In the genomic region with DNA sequence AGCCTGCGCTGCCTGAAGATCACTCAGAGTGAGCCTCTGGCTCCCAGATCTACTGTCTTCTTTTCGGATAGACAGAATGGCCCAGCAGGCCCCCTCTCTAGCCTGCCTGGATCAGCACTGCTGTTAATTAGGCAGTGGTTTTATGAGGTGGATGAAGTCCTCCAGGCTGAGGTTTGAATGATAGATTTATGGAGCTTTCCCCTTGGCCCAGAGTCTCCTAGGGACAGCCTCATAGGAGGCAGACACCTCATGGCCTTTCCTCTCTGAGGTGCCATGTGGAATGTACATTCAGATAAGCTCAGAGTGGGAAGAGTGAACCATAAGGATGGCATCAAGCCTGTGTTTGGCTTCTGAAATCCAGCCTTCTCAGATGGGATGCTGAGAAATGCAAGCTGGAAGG, we compare ENCODE assay signal across 22 mouse cellular contexts.
A peak's percentile ranks its signal among the peaks of the same experiment; 100 is the strongest.
DNase-seq lines count a peak whose midpoint lies in the region; ATAC-seq lines count a peak whose summit lies in the region.
"Had no signal": no experiment of that assay in that cellular context is flagged by ENCODE, and none has a peak within 500 bp of the region (broad histone marks: within the 10 kb centered on the region; RNA-seq: fewer than 3 reads in every experiment).

No protein-coding gene starts in this region.

- H3K9me3 ChIP-seq in kidney, embryonic 15.5 days (replicated peaks): no peaks in the 10 kb centered on the region
- no peaks in the 10 kb centered on the region for H3K9me3 ChIP-seq in limb, embryonic 12.5 days
- H3K9me3 ChIP-seq: embryonic facial prominence, embryonic 12.5 days; embryonic facial prominence, embryonic 15.5 days; heart, embryonic 10.5 days; hindbrain, embryonic 12.5 days; hindbrain, embryonic 15.5 days had no signal

- 35% methylated on average over 2 of the region's 2 CpGs for WGBS in kidney, embryonic 15.5 days
- WGBS in limb, embryonic 12.5 days: 4% methylated on average over 2 of the region's 2 CpGs

- H3K4me2 ChIP-seq in kidney, embryonic 15.5 days: no peak overlapping the region
- H3K4me2 ChIP-seq in limb, embryonic 12.5 days: no peak overlapping the region
- H3K4me2 ChIP-seq: embryonic facial prominence, embryonic 12.5 days; embryonic facial prominence, embryonic 15.5 days; hindbrain, embryonic 12.5 days; hindbrain, embryonic 15.5 days had no signal

- H3K27me3 ChIP-seq in kidney, embryonic 15.5 days: no peaks in the 10 kb centered on the region
- 0 out of 2 replicates have a peak, but pooled peaks cover 6% of the 10 kb centered on the region for H3K27me3 ChIP-seq in limb, embryonic 12.5 days
- H3K27me3 ChIP-seq: embryonic facial prominence, embryonic 12.5 days; embryonic facial prominence, embryonic 15.5 days; hindbrain, embryonic 12.5 days; hindbrain, embryonic 15.5 days had no signal

- no peak overlapping the region for H3K9ac ChIP-seq in kidney, embryonic 15.5 days
- no peak overlapping the region for H3K9ac ChIP-seq in limb, embryonic 12.5 days (replicated peaks)
- H3K9ac ChIP-seq: embryonic facial prominence, embryonic 12.5 days; embryonic facial prominence, embryonic 15.5 days; forebrain, postnatal 0 days; hindbrain, embryonic 12.5 days; hindbrain, embryonic 15.5 days had no signal

- no peak overlapping the region for H3K4me3 ChIP-seq in kidney, embryonic 15.5 days (replicated peaks)
- H3K4me3 ChIP-seq in limb, embryonic 12.5 days (replicated peaks): no peak overlapping the region
- H3K4me3 ChIP-seq: embryonic facial prominence, embryonic 12.5 days; embryonic facial prominence, embryonic 15.5 days; heart, adult 2 months; heart, embryonic 10.5 days; hindbrain, embryonic 12.5 days; hindbrain, embryonic 15.5 days had no signal

- 0 out of 2 replicates have a peak, but pooled peaks have one; percentile 43 for ATAC-seq in kidney, embryonic 15.5 days (replicated peaks; ENCODE audit: low FRiP score)
- ATAC-seq in limb, embryonic 12.5 days (ENCODE audit: insufficient number of reproducible peaks, insufficient read depth, low FRiP score, low TSS enrichment, low read depth): no peak
- ATAC-seq: CD4-positive, CD25-positive, alpha-beta regulatory T cell, adult 4 months; forebrain, embryonic 14.5 days; forebrain, postnatal 0 days had no signal

- DNase-seq in kidney, postnatal 25 days: no peak
- DNase-seq in kidney, postnatal 4 days: peak; percentile 4 to 21
- DNase-seq in kidney, adult 9 months: no peak
- DNase-seq in spleen, postnatal 4 days (ENCODE audit: low spot score in 2 of 2): no peak
- DNase-seq: adrenal gland, adult 2 months; adrenal gland, postnatal 14 days; cerebellum, adult 11 months; cerebellum, adult 2 months; cerebellum, adult 9-11 months; cerebellum, postnatal 25 days; forebrain, postnatal 0 days; gastrocnemius, postnatal 25 days; heart, adult 2 months had no signal

- no peaks in the 10 kb centered on the region for H3K4me1 ChIP-seq in kidney, embryonic 15.5 days
- peaks cover 41% of the 10 kb centered on the region for H3K4me1 ChIP-seq in limb, embryonic 12.5 days (replicated peaks)
- H3K4me1 ChIP-seq: embryonic facial prominence, embryonic 15.5 days; heart, embryonic 10.5 days; hindbrain, embryonic 12.5 days; hindbrain, embryonic 15.5 days had no signal

- H3K27ac ChIP-seq in kidney, embryonic 15.5 days: no peak overlapping the region
- H3K27ac ChIP-seq in limb, embryonic 12.5 days: peak overlapping the region; percentile 62; the same call in 1 of the 2 replicates
- H3K27ac ChIP-seq: embryonic facial prominence, embryonic 12.5 days; embryonic facial prominence, embryonic 15.5 days; heart, adult 2 months; heart, embryonic 10.5 days; hindbrain, embryonic 12.5 days; hindbrain, embryonic 15.5 days had no signal

- no peaks in the 10 kb centered on the region for H3K36me3 ChIP-seq in kidney, embryonic 15.5 days
- H3K36me3 ChIP-seq in limb, embryonic 12.5 days: no peaks in the 10 kb centered on the region
- H3K36me3 ChIP-seq: embryonic facial prominence, embryonic 12.5 days; embryonic facial prominence, embryonic 15.5 days; heart, embryonic 10.5 days; hindbrain, embryonic 12.5 days; hindbrain, embryonic 15.5 days had no signal

Comparison
In these comparisons a context has a peak if more than half of its experiments do, and no peak if none do; other contexts are left out.
1. DNase-seq: peak in kidney, postnatal 4 days (2 of 2); none in kidney, postnatal 25 days (0 of 2), kidney, adult 9 months (single experiment) and spleen, postnatal 4 days (0 of 2).